Comparison of ENCODE assay signal across 15 mouse cellular contexts in genomic region chr6:54063878-54064277, GRCm38 (mm10).
"Had no signal": no experiment of that assay in that cellular context is flagged by ENCODE, and none has a peak within 500 bp of the region (broad histone marks: within the 10 kb centered on the region; RNA-seq: fewer than 3 reads in every experiment).

No protein-coding gene starts in this region.

- H3K4me3 ChIP-seq: lung, embryonic 15.5 days; midbrain, embryonic 13.5 days; midbrain, embryonic 15.5 days; neural tube, embryonic 12.5 days; stomach, embryonic 15.5 days had no signal

- H3K27ac ChIP-seq: macrophage; midbrain, embryonic 13.5 days; midbrain, embryonic 15.5 days; neural tube, embryonic 12.5 days; stomach, postnatal 0 days had no signal

- H3K36me3 ChIP-seq: lung, embryonic 15.5 days; midbrain, embryonic 13.5 days; midbrain, embryonic 15.5 days; neural tube, embryonic 12.5 days; stomach, embryonic 15.5 days had no signal

- H3K27me3 ChIP-seq: megakaryocyte, embryonic 14.5 days; midbrain, embryonic 13.5 days; midbrain, embryonic 15.5 days; neural tube, embryonic 12.5 days; stomach, embryonic 15.5 days had no signal

- DNase-seq: lung, adult 2 months; lung, postnatal 14 days; lung, postnatal 36 days; right cerebral cortex, postnatal 14 days; thymus, adult 2 months; thymus, postnatal 25 days; thymus, postnatal 4 days had no signal
